Mouse (Mus musculus): Measurements from ENCODE around the gene Rin3. TPM values are rescaled to one million over a fixed set of nuclear protein-coding genes. Genes with fewer than 3 reads are reported as not detected.

The Rin3 gene
- total RNA-seq, 2 experiments from 2014 or later, result 68.0 to 119 TPM

Other genes with a start within 250 kb of the Rin3 start
- gene Slc24a4, start 154.3 kb upstream of the Rin3 start, total RNA-seq (2015), result not detected in 2 replicates
- gene Slc24a4, start 154.3 kb upstream of the Rin3 start, total RNA-seq (2017), result not detected in 2 replicates
- 2.1 and 2.9 TPM in 2 replicates for gene Lgmn, start 156.8 kb downstream of the Rin3 start, total RNA-seq (2015)
- gene Lgmn, start 156.8 kb downstream of the Rin3 start, total RNA-seq (2017), result 0.71 and 2.2 TPM in 2 replicates
- 22.1 and 28.8 TPM in 2 replicates for gene Golga5, start 186.1 kb downstream of the Rin3 start, total RNA-seq (2015)
- 69.0 and 74.0 TPM in 2 replicates for gene Golga5, start 186.1 kb downstream of the Rin3 start, total RNA-seq (2017)

Measured in megakaryocyte progenitor cell, adult 5-6 weeks (primary cell).